Mouse (Mus musculus): Measurements from ENCODE around the gene Cd300e. TPM values are rescaled to one million over a fixed set of nuclear protein-coding genes. Genes with fewer than 3 reads are reported as not detected.

Cd300e gene
- polyA plus RNA-seq (2012; rRNA removed), result 0.19 and 0.59 TPM in 2 replicates

GRCm38 (mm10) chr11:115062077-115062476 lies at the start of gene Cd300e:
TSS of gene Cd300e (minus strand) at chr11:115062177.
- WGBS, result 36% methylated on average over 5 of the region's 5 CpGs
- no peak for DNase-seq (ENCODE audit: low read depth, low spot score)

- no peak for DNase-seq (ENCODE audit: low read depth, low spot score)
- WGBS, result 67% methylated on average over 5 of the region's 5 CpGs
These were observed 48.3 kb upstream of the Cd300e start for GRCm38 (mm10) chr11:115110271-115110670.

- 89% methylated on average over 8 of the region's 8 CpGs for WGBS
- DNase-seq (ENCODE audit: low read depth, low spot score), result no peak
These were observed 46.2 kb upstream of the Cd300e start for GRCm38 (mm10) chr11:115108176-115108575.

- WGBS, result 16% methylated on average over 4 of the region's 4 CpGs
- DNase-seq (ENCODE audit: low read depth, low spot score), result peak; percentile 11
These were observed 45.5 kb upstream of the Cd300e start for GRCm38 (mm10) chr11:115107403-115107916.

- WGBS, result 38% methylated on average over 2 of the region's 2 CpGs
- no peak for DNase-seq (ENCODE audit: low read depth, low spot score)
These were observed 44.7 kb upstream of the Cd300e start for GRCm38 (mm10) chr11:115106638-115107037.

GRCm38 (mm10) chr11:115104769-115105563 lies 43.0 kb upstream of the Cd300e start:
- no peak for DNase-seq (ENCODE audit: low read depth, low spot score)
- WGBS, result 69% methylated on average over 8 of the region's 8 CpGs

- 79% methylated on average over 25 of the region's 25 CpGs for WGBS
- no peak for DNase-seq (ENCODE audit: low read depth, low spot score)
These were observed 41.8 kb upstream of the Cd300e start for GRCm38 (mm10) chr11:115103470-115104413.

GRCm38 (mm10) chr11:115102116-115102515 lies 40.1 kb upstream of the Cd300e start:
- 88% methylated on average over 9 of the region's 9 CpGs for WGBS
- no peak for DNase-seq (ENCODE audit: low read depth, low spot score)

- WGBS, result 45% methylated on average over 6 of the region's 6 CpGs
- DNase-seq (ENCODE audit: low read depth, low spot score), result no peak
These were observed 39.7 kb upstream of the Cd300e start for GRCm38 (mm10) chr11:115101615-115102051.

GRCm38 (mm10) chr11:115100741-115101140 lies 38.8 kb upstream of the Cd300e start:
- no peak for DNase-seq (ENCODE audit: low read depth, low spot score)
- 75% methylated on average over 7 of the region's 7 CpGs for WGBS

- WGBS, result 78% methylated on average over 5 of the region's 5 CpGs
These were observed 38.1 kb upstream of the Cd300e start for GRCm38 (mm10) chr11:115100032-115100621.

GRCm38 (mm10) chr11:115099241-115099840 lies 37.4 kb upstream of the Cd300e start:
- 29% methylated on average over 16 of the region's 16 CpGs for WGBS
- DNase-seq (ENCODE audit: low read depth, low spot score), result no peak

More at GRCm38 (mm10) chr11:115100032-115100621, 38.1 kb upstream of the Cd300e start:
- DNase-seq (ENCODE audit: low read depth, low spot score), result no peak

- WGBS, result 37% methylated on average over 10 of the region's 10 CpGs
- DNase-seq (ENCODE audit: low read depth, low spot score), result no peak
These were observed 36.4 kb upstream of the Cd300e start for GRCm38 (mm10) chr11:115098203-115098932.

- 19% methylated on average over 4 of the region's 4 CpGs for WGBS
- DNase-seq (ENCODE audit: low read depth, low spot score), result no peak
These were observed 30.2 kb upstream of the Cd300e start for GRCm38 (mm10) chr11:115092140-115092539.

GRCm38 (mm10) chr11:115091362-115091901 lies 29.5 kb upstream of the Cd300e start, which contains the start of gene Rab37:
TSS of gene Rab37 (plus strand) at chr11:115091431.
- DNase-seq (ENCODE audit: low read depth, low spot score), result no peak
- 5% methylated on average over 36 of the region's 36 CpGs for WGBS

- DNase-seq (ENCODE audit: low read depth, low spot score), result no peak
- WGBS, result 66% methylated on average over 6 of the region's 6 CpGs
These were observed 27.9 kb upstream of the Cd300e start for GRCm38 (mm10) chr11:115089853-115090252.

- 54% methylated on average over 7 of the region's 7 CpGs for WGBS
- DNase-seq (ENCODE audit: low read depth, low spot score), result no peak
These were observed 24.2 kb upstream of the Cd300e start for GRCm38 (mm10) chr11:115086213-115086612.

- 54% methylated on average over 8 of the region's 8 CpGs for WGBS
- no peak for DNase-seq (ENCODE audit: low read depth, low spot score)
These were observed 23.1 kb upstream of the Cd300e start for GRCm38 (mm10) chr11:115085064-115085463.
